Mouse (Mus musculus) ES-E14 (cell line): ENCODE results near the gene Pcbp4. TPM values are rescaled to one million over a fixed set of nuclear protein-coding genes. Genes with fewer than 3 reads are reported as not detected.
A peak's percentile ranks its signal among the peaks of the same experiment; 100 is the strongest.

Experiments
- DNase-seq: peaks from one replicate; pipeline ENCODE4 v3.0.0-alpha.2; 2013; ENCODE audit warnings: low read depth, low spot score
- H3K27ac ChIP-seq: 2 replicates; pipeline ENCODE4 v1.5.1; 2012; ENCODE audit warnings: low read depth, mild to moderate bottlenecking, low read length, moderate library complexity, mixed read lengths; ENCODE audit not compliant: poor library complexity, insufficient read depth, severe bottlenecking
- H3K36me3 ChIP-seq: 2 replicates; pipeline ENCODE4 v1.6.1; 2012; ENCODE audit warnings: mild to moderate bottlenecking, low read length, moderate library complexity, mixed read lengths; ENCODE audit not compliant: control insufficient read depth, poor library complexity, insufficient read depth, severe bottlenecking
- H3K4me1 ChIP-seq, 2 experiments: fragments of 150-350 bp in 1 of 2; sonication (generic) in 1 of 2; 2 replicates each; pipeline ENCODE4 v1.6.1; 2012; ENCODE audit warnings: low read length in 2 of 2, mild to moderate bottlenecking in 1 of 2, mixed read lengths in 1 of 2; ENCODE audit not compliant: control insufficient read depth in 2 of 2, insufficient read depth in 2 of 2, poor library complexity in 1 of 2
- H3K4me3 ChIP-seq, 2 experiments: fragments of 150-350 bp in 1 of 2; sonication (generic) in 1 of 2; 2 replicates each; pipeline ENCODE4 v1.5.1; 2012; ENCODE audit warnings: low read length in 2 of 2, low read depth in 1 of 2, mild to moderate bottlenecking in 1 of 2, mixed read lengths in 1 of 2; ENCODE audit not compliant: insufficient read depth in 1 of 2, poor library complexity in 1 of 2, severe bottlenecking in 1 of 2
- H3K9ac ChIP-seq: 2 replicates; pipeline ENCODE4 v1.6.1; 2012; ENCODE audit warnings: low read depth, mild to moderate bottlenecking, low read length, mixed read lengths; ENCODE audit not compliant: poor library complexity, insufficient read depth, severe bottlenecking
- H3K9me3 ChIP-seq: fragments of 150-350 bp; sonication (generic); 2 replicates; pipeline ENCODE4 v1.6.1; 2012; ENCODE audit warnings: low read depth, mild to moderate bottlenecking, low read length; ENCODE audit not compliant: control insufficient read depth, insufficient read depth
- CHD2 ChIP-seq: IDR thresholded peaks from 2 replicates; pipeline ENCODE4 v1.6.1; 2014; ENCODE audit warnings: mild to moderate bottlenecking, low read depth, low read length, inconsistent platforms
- HCFC1 ChIP-seq: IDR thresholded peaks from 2 replicates; pipeline ENCODE4 v1.6.1; 2012; ENCODE audit warnings: low read length, inconsistent platforms, borderline replicate concordance; ENCODE audit not compliant: insufficient read depth
- MAFK ChIP-seq: IDR thresholded peaks from 2 replicates; pipeline ENCODE4 v1.6.1; 2014; ENCODE audit warnings: mild to moderate bottlenecking, low read depth, low read length, inconsistent platforms; ENCODE audit not compliant: insufficient read depth
- ZC3H11A ChIP-seq: IDR thresholded peaks from 2 replicates; pipeline ENCODE4 v1.6.1; 2012; ENCODE audit warnings: low read depth, mild to moderate bottlenecking, inconsistent platforms, low read length, borderline replicate concordance
- ZNF384 ChIP-seq: IDR thresholded peaks from 2 replicates; pipeline ENCODE4 v1.6.1; 2012; ENCODE audit warnings: low read depth, low read length, inconsistent platforms
- in situ Hi-C, 2 experiments: fragments of 600-800 bp; cut with MboI; formaldehyde crosslinking; loops; one replicate each; pipeline ENCODE4 v1.15.1; 2025; ENCODE audit warnings: low sequenced_read_pairs in 2 of 2, inconsistent platforms in 1 of 2; ENCODE audit not compliant: unreplicated experiment in 2 of 2
- total RNA-seq: library from RNA; depleted of rRNA; stranded (reverse); fragments of 300-350 nt; gene quantifications from 2 replicates; pipeline ENCODE4 v1.2.3, GENCODE M21; 2012

Pcbp4 gene
- total RNA-seq, 1 experiment = 140 TPM

GRCm38 (mm10) chr9:106450661-106451060, 2.4 kb upstream of the Pcbp4 start:
- in situ Hi-C loops = no loop called here
- H3K9me3 ChIP-seq = no peaks in the 10 kb centered on the region
- no peak overlapping the region for H3K27ac ChIP-seq
- no peaks in the 10 kb centered on the region for H3K36me3 ChIP-seq
- no peak overlapping the region for H3K9ac ChIP-seq
- TF ChIP-seq CHD2 (no peak), HCFC1 (no peak), ZC3H11A (no peak), MAFK (no peak), ZNF384 (no peak)
- H3K4me3 ChIP-seq = no peak overlapping the region
- H3K4me1 ChIP-seq = peaks cover 7 to 26% of the 10 kb centered on the region in 2 experiments; a peak in 3 of 4 replicates
- DNase-seq = no peak

GRCm38 (mm10) chr9:106451298-106451697, 1.8 kb upstream of the Pcbp4 start:
- Histone ChIP-seq H3K9me3 (no peaks in the 10 kb centered on the region), H3K4me3 (no peak overlapping the region), H3K27ac (no peak overlapping the region), H3K9ac (no peak overlapping the region), H3K4me1 (peaks cover 12 to 30% of the 10 kb centered on the region in 2 experiments), H3K36me3 (no peaks in the 10 kb centered on the region)
- TF ChIP-seq MAFK (no peak), CHD2 (no peak), HCFC1 (no peak), ZNF384 (no peak), ZC3H11A (no peak)
- in situ Hi-C loops = no loop called here
- DNase-seq = no peak

DNA sequence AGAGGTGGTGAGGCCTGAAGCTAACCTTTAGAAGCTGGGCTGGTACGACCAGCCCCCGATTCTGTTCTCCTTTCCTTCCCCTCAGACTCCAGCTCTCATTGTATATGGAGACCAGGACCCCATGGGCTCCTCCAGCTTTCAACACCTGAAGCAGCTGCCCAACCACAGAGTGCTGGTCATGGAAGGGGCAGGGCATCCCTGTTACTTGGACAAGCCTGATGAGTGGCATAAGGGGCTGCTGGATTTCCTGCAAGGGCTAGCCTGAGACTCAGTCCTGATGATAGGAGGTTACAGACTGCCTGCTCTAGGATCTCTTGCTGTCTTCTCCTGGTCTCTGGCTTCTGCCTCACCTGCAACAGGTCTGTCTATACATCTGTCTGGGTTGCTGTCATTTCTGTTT, 1.2 kb upstream of the Pcbp4 start:
- H3K9me3 ChIP-seq = no peaks in the 10 kb centered on the region
- in situ Hi-C loops = no loop called here
- H3K4me1 ChIP-seq = peaks cover 14 to 36% of the 10 kb centered on the region in 2 experiments
- TF ChIP-seq HCFC1 (no peak), CHD2 (no peak), ZNF384 (no peak), ZC3H11A (no peak), MAFK (no peak)
- H3K9ac ChIP-seq = no peak overlapping the region
- H3K4me3 ChIP-seq = no peak overlapping the region
- no peaks in the 10 kb centered on the region for H3K36me3 ChIP-seq
- no peak overlapping the region; the same call in 1 of the 2 replicates for H3K27ac ChIP-seq
- no peak for DNase-seq

GRCm38 (mm10) chr9:106452351-106452750, 740 bp upstream of the Pcbp4 start:
- no peaks in the 10 kb centered on the region; the same call in 1 of the 2 replicates for H3K36me3 ChIP-seq
- peak overlapping the region; percentile 86 for H3K9ac ChIP-seq
- TF ChIP-seq CHD2 (no peak), HCFC1 (no peak), MAFK (no peak), ZNF384 (no peak), ZC3H11A (no peak)
- in situ Hi-C loops = no loop called here
- peak overlapping the region; percentile 94 for H3K27ac ChIP-seq
- H3K4me1 ChIP-seq = peaks cover 18 to 41% of the 10 kb centered on the region in 2 experiments
- H3K4me3 ChIP-seq = peak overlapping the region; percentile 85 to 87
- no peaks in the 10 kb centered on the region for H3K9me3 ChIP-seq
- DNase-seq = no peak
